Mouse (Mus musculus) myocyte (in vitro differentiated cells): ENCODE data around the gene Pclaf.

ENCODE experiments used
- MAX ChIP-seq: IDR thresholded peaks from one replicate; pipeline ENCODE4 v1.6.1; 2011; ENCODE audit warnings: low read depth, mild to moderate bottlenecking, control low read depth
- POLR2A ChIP-seq: IDR thresholded peaks from one replicate; pipeline ENCODE4 v1.6.1; 2011; ENCODE audit warnings: low read depth, mild to moderate bottlenecking, control low read depth, moderate library complexity; ENCODE audit not compliant: insufficient read length
- POLR2AphosphoS2 ChIP-seq: IDR thresholded peaks from one replicate; pipeline ENCODE4 v1.6.1; 2011; ENCODE audit warnings: low read depth, control low read depth; ENCODE audit not compliant: insufficient read length
- TCF12 ChIP-seq: IDR thresholded peaks from one replicate; pipeline ENCODE4 v1.6.1; 2011; ENCODE audit warnings: mild to moderate bottlenecking, control low read depth; ENCODE audit not compliant: poor library complexity, insufficient read depth, severe bottlenecking

- TF ChIP-seq POLR2A (no peak), POLR2AphosphoS2 (no peak), TCF12 (no peak), MAX (no peak)
These were observed 39.8 kb downstream of the Pclaf start for GRCm38 (mm10) chr9:65929826-65930225.
